Mouse (Mus musculus) CD4-positive naive resting alpha-beta T cell, adult 76 days (primary cell): ENCODE data around the gene Pacs2. TPM values are rescaled to one million over a fixed set of nuclear protein-coding genes. Genes with fewer than 3 reads are reported as not detected.

Experiments used
- total RNA-seq: library from RNA; stranded (reverse); gene quantifications from one replicate; pipeline ENCODE4 v1.2.4, GENCODE M21; 2023

Pacs2 gene
- 69.6 TPM for total RNA-seq

DNA sequence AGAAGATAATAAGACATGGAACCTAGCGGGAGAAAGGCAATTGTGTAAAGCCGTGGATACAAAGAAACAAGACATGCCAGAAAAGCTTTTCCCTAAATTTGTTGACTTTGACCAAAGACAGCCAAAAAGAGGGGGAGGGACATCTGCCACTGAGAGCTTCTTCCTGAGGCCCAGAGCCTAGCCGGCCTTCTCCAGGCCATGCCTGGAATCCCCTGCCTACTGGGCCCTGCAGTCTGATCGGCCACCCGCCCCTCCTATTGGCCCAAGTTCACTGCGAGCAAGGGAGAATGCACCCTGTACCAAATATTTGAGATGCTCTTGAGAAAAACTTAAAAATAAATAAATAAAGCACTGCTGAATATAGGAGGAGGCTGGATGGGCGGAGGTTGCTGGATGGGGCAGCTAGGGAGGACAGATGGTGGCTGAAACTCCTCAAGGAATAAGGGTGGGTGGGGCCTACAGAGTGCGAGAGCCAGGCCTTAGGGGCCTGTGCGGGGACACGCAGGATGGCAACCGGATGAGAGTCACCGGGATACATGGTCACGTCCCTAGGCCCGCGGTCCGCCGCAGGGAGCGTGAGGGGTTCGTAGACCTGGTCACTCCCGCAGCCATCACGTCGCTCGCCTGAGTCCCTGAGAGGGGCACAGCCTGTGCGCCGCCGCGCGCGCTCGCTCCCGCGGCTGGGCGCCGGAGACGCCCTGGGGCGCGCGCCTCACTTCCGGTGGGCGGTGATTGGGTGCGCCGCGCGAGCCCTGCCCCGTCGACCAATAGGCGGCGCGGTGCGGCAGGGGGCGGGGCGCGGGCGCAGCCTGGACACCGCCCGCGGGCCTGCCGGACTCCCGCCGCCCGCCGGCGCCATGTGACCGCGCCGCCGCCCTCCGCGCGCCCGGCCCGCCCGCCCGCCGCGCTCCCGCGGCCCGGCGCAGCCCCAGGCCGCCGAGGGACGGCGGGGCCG lies at the start of gene Pacs2:
TSS of gene Pacs2 (plus strand) at position 905 of the 955 bp plus-strand sequence.

DNA sequence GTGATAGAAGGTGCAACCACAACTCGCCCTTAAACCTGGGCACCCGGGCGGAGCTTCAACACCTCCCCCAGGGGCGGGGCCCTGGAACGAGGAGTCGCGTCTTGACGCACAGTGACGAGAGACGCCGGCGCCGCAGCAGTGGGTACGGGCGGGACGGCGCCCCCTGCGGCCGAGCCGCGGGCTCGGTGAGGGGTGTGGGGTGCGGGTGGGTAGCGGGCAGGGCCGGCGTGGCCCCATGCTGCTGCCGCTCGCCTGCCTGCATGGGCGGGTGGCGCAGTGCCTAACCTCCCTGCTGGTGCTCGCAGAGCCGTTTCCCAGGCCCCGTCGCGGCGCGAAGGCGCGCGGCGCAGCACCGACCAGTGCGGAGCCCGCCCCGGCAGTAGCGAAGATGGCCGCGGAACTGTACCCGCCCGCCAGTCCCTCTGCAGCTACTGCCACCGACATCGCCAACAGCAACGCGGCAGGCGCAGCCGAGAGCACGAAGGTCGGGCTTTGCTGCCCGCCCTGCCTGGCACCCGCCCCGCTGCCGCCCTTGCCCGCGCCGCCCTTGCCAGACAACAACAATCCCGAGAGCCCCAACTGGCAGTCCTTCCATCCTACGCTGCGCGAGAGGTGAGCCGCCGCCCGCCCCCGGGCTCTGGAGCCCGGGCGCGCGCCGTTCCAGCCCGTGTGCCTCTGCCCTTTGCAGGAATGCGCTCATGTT lies 37.8 kb upstream of the Pacs2 start, which contains the start of gene Btbd6:
TSS of gene Btbd6 (plus strand) at position 112 of the 703 bp plus-strand sequence.

DNA sequence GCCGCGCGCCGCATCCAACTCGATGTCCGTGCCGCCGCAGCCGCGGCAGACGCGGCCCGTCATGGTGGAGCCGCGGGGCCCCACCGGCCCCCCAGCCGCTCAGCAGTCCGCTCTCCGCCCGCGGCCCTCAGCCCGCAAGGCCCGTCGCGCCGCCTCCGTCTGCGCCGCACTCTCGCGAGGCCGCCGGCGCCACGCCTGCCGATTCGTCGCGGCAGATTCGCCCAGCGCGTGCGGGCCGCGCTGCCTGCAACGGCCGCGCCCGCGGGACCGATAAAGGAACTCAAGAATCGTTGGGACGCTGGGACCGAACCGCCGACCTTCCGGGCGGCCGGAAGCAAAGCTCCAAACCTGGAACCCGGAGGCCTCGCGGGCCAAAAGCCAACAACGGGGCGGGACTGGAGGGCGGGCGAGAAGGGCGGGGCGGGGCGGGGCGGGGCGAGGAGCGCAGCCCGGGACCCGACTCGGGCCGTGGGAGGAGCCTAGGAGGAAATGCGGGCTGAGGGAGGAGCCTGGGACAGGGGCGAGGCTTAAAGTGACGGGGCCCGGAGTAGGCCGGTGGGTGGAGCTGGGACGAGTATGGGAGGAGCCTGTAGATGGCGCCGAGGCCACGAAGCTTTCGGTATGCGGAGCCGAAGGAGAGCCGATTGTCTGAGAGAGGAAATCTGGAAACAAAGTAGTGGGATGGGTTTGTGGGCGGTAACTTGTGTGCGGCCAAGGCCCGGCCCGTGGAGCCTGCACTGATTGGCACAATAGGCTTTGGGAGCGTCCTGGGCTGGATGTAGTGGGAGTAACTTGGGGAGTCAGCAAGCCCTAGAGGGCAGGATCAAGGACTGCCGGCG lies 13.8 kb upstream of the Pacs2 start, which contains the start of gene Brf1:
TSS of gene Brf1 (minus strand) at position 411 of the 839 bp plus-strand sequence.

DNA sequence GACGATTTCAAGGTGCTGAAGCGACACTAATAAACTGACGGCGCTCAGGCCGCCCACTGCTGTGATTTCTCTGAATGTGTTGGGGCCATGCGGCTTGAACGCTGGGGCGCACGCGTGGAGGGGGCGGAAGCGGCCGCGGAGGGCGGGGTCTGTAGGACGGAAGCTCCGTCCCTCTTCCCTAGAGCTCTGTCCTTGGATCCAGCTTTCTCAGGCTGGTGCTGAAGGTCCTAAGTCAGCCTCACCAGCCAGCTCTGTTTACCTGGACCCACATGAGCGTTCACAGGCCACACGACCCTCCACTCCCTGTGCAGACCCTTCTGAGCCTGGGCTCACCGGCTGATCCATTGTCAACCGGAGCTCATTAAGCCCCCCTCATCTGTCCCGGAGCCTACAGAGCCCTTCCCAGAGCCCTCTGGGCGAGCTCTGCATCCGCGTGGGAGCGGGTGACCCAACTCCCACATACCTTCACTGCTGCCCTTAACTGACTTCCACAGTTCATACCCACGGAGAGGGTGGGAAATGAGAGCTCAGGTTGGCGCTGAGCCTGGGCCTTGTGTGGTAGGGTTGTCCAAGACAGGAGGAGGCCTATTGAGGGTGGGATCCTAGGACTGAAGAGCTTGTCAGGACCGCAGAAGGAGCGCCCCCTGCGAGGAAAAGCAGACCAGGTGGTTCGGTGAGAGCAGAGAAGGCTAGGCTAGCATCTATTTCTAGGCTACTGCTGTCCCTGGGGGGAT lies 60.2 kb downstream of the Pacs2 start, which contains the start of gene Tex22:
TSS of gene Tex22 (plus strand) at position 174 of the 734 bp plus-strand sequence.

DNA sequence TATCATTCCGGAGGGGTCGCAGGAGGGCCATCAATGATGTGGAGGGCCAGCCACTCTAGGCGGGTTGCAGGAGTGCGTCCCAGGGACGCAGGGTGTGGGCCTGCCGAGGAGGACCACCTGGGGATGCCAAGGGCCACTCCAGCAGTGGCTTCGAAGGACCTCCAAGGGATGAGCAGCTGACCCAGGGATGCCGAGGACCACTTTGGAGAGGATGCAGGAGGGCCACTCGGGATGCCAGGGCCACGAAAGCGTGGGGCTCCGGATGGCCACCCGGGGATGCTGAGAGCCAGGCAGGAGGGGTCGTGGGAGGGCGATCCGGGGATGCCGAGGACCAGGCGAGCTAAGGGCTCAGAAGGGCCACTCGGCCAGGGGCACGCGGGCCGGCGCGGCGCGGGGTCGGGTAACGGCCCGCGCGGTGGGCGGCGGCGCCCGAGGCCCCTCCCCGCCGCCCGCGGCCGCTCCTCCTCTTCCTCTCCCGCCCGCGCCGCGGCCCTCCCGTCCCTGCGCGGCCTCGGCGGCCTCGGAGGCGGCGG lies 83.5 kb downstream of the Pacs2 start, which contains the start of gene Mta1:
TSS of gene Mta1 (plus strand) at position 530 of the 533 bp plus-strand sequence.

Other genes with a start within 250 kb of the Pacs2 start
- 0.35 TPM for gene Ahnak2, start 211.9 kb upstream of the Pacs2 start, total RNA-seq
- 0.47 TPM for gene Clba1, start 205.6 kb upstream of the Pacs2 start, total RNA-seq
- 30.1 TPM for gene Cdca4, start 185.1 kb upstream of the Pacs2 start, total RNA-seq
- 520 TPM for gene Gpr132, start 146.3 kb upstream of the Pacs2 start, total RNA-seq
- 9.7 TPM for gene Jag2, start 84.7 kb upstream of the Pacs2 start, total RNA-seq
- gene Nudt14, start 72.4 kb upstream of the Pacs2 start, total RNA-seq, result 28.0 TPM
- 42.4 TPM for gene Btbd6, start 38.0 kb upstream of the Pacs2 start, total RNA-seq
- gene Brf1, start 13.8 kb upstream of the Pacs2 start, total RNA-seq, result 220 TPM
- gene Tex22, start 60.0 kb downstream of the Pacs2 start, total RNA-seq, result not detected
- gene Mta1, start 83.8 kb downstream of the Pacs2 start, total RNA-seq, result 79.1 TPM
- 11.9 TPM for gene Crip2, start 125.7 kb downstream of the Pacs2 start, total RNA-seq
- gene Crip1, start 131.8 kb downstream of the Pacs2 start, total RNA-seq, result 840 TPM
- gene Tedc1, start 141.9 kb downstream of the Pacs2 start, total RNA-seq, result 10.1 TPM
- 0.47 TPM for gene Tmem121, start 171.4 kb downstream of the Pacs2 start, total RNA-seq